1 mouse cellular context compared by ENCODE assay signal in genomic region chr9:57637272-57637671, GRCm38 (mm10).
TF ChIP-seq lines count a peak whose summit lies in the region.

No protein-coding gene starts in this region.

TF ChIP-seq in CH12.LX, 34 proteins besides CTCF, POLR2A, EP300 and RAD21 (continued from another document):
- TF ChIP-seq MAZ (IDR thresholded peaks at IDR 0.05; ENCODE audit: low read depth, low read length) (no peak), SMC3 (IDR thresholded peaks at IDR 0.05; ENCODE audit: low read depth, low read length) (no peak), BHLHE40 (IDR thresholded peaks at IDR 0.05; ENCODE audit: low read depth, low read length) (no peak), PAX5 (IDR thresholded peaks at IDR 0.05; ENCODE audit: low read length) (no peak), JUND (conservative IDR thresholded peaks at IDR 0.05; ENCODE audit: low read depth, low read length) (no peak), ZNF384 (IDR thresholded peaks at IDR 0.05; ENCODE audit: low read depth, low read length) (no peak), MAX (IDR thresholded peaks at IDR 0.05; ENCODE audit: low read length) (no peak), KAT2A (IDR thresholded peaks at IDR 0.05; ENCODE audit: insufficient replicate concordance, low read length) (no peak), NRF1 (IDR thresholded peaks at IDR 0.05; ENCODE audit: low read depth, low read length) (no peak), CHD1 (IDR thresholded peaks at IDR 0.05; ENCODE audit: low read depth, low read length) (no peak), POLR2AphosphoS2 (IDR thresholded peaks at IDR 0.05; ENCODE audit: low read depth, low read length) (no peak), RCOR1 (conservative IDR thresholded peaks at IDR 0.05; ENCODE audit: low read depth, low read length) (no peak), MYC (IDR thresholded peaks at IDR 0.05; ENCODE audit: low read depth, low read length) (no peak), NELFE (IDR thresholded peaks at IDR 0.05; ENCODE audit: low read depth, low read length) (no peak), ETS1 (conservative IDR thresholded peaks at IDR 0.05; ENCODE audit: low read depth, low read length) (no peak), ZKSCAN1 (IDR thresholded peaks at IDR 0.05; ENCODE audit: borderline replicate concordance, low read depth, low read length) (no peak)
